Mouse (Mus musculus) lung, embryonic 14.5 days (tissue): ENCODE measurements at regions not wholly inside any gene's neighbourhood (a gene's known extent, or its start where the extent isn't known, plus 50 kb on each side); places are given as distances from the start of the nearest gene placed in this dataset.

Experiments
- ATAC-seq: fragments of 200-750 bp; cut with Nextera tagmentation; 2 replicates; pipeline ENCODE4 v1.8.0; 2017; ENCODE audit warnings: mild to moderate bottlenecking, moderate TSS enrichment, moderate library complexity; ENCODE audit not compliant: insufficient read depth
- DNase-seq: peaks from one replicate; pipeline ENCODE4 v3.0.0-alpha.2; 2015
- H3K27ac ChIP-seq: fragments of 300-500 bp; sonication (generic); 2 replicates; pipeline ENCODE4 v1.5.1; 2014; ENCODE audit warnings: low read depth, mild to moderate bottlenecking, moderate library complexity
- H3K27me3 ChIP-seq: fragments of 300-500 bp; sonication (generic); 2 replicates; pipeline ENCODE4 v1.6.1; 2014; ENCODE audit warnings: low read length, control low read depth; ENCODE audit not compliant: insufficient read depth
- H3K36me3 ChIP-seq: fragments of 300-500 bp; sonication (generic); 2 replicates; pipeline ENCODE4 v1.6.1; 2014; ENCODE audit warnings: control low read depth; ENCODE audit not compliant: insufficient read depth
- H3K4me1 ChIP-seq: fragments of 300-500 bp; sonication (generic); 2 replicates; pipeline ENCODE4 v1.6.1; 2014; ENCODE audit warnings: antibody characterized with exemption, control low read depth; ENCODE audit not compliant: insufficient read depth
- H3K4me2 ChIP-seq: fragments of 300-500 bp; sonication (generic); 2 replicates; pipeline ENCODE4 v1.6.1; 2014; ENCODE audit warnings: mild to moderate bottlenecking
- H3K4me3 ChIP-seq: fragments of 300-500 bp; sonication (generic); 2 replicates; pipeline ENCODE4 v1.5.1; 2014; ENCODE audit warnings: low read depth, low read length
- H3K9ac ChIP-seq: fragments of 300-500 bp; sonication (generic); 2 replicates; pipeline ENCODE4 v1.6.1; 2014
- H3K9me3 ChIP-seq: fragments of 300-500 bp; sonication (generic); 2 replicates; pipeline ENCODE4 v1.6.1; 2016; ENCODE audit warnings: low read depth, low read length, control low read depth
- CTCF ChIP-seq: IDR thresholded peaks from 2 replicates; pipeline ENCODE4 v1.5.1; 2016; ENCODE audit warnings: antibody characterized with exemption, low read depth
- WGBS: fragments of 180-500 bp; shearing (Covaris S2); extraction: QIAGEN DNeasy Blood & Tissue Kit; methylation state at CpG from one replicate; pipeline ENCODE4 v1.1.7; 2014; 5-methylcytosine and 5-hydroxymethylcytosine counted together

DNA sequence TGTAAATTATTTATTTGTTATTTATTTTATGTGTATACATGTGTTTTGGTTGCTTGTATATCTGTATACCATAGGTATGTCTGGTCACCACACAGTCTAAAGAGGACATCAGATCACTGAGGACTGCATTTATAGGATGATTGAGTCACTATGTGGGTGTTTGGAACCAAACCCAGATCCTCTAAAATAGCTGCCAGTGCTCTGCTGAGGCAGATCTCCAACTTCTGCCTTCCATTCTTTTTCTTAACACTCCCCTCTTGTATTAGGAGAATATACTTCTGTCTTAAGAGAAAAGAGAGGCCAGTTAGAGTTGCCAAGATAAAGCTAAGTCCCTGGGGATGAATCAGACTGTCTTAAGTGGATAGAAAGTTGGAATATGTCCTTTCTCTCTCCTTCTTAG, 424.2 kb downstream of the Cntn6 start:
- no peak for TF ChIP-seq CTCF
- Histone ChIP-seq H3K9ac (no peak overlapping the region), H3K36me3 (no peaks in the 10 kb centered on the region), H3K27ac (no peak overlapping the region), H3K9me3 (no peaks in the 10 kb centered on the region), H3K4me3 (no peak overlapping the region), H3K27me3 (no peaks in the 10 kb centered on the region), H3K4me2 (no peak overlapping the region), H3K4me1 (no peaks in the 10 kb centered on the region)
- ATAC-seq (no peak), DNase-seq (no peak)

- H3K4me3 ChIP-seq = no peak overlapping the region
- no peak for ATAC-seq
- WGBS = 83% methylated on average over 1 of the region's 1 CpGs
Observed at GRCm38 (mm10) chr6:104922577-104922976, 430.0 kb downstream of the Cntn6 start.

DNA sequence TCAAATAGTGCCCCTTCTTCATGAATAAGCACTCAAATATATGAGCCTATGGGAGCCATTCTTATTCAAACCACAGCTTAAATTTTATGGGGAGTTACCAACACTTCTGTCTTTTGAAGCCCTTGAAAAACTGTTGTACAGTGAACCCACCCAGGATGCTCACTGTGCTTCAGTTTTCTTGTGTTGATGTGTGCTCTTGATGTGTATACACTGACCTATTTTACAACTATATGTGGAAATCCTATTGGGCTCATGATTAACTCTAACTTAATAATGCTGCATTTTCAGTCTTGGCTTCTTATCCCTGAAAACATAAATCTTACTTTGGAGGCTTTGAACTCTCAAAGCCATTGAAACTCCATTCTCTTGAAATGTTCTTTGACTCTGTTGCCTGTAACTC, 433.5 kb downstream of the Cntn6 start:
- no peak overlapping the region for H3K27ac ChIP-seq
- no peak for ATAC-seq
- no peak for DNase-seq
- H3K4me2 ChIP-seq = no peak overlapping the region
- H3K27me3 ChIP-seq = no peaks in the 10 kb centered on the region
- H3K9ac ChIP-seq = no peak overlapping the region
- H3K4me3 ChIP-seq = no peak overlapping the region
- no peaks in the 10 kb centered on the region for H3K9me3 ChIP-seq
- H3K36me3 ChIP-seq = no peaks in the 10 kb centered on the region
- no peaks in the 10 kb centered on the region for H3K4me1 ChIP-seq
- no peak for TF ChIP-seq CTCF

More at GRCm38 (mm10) chr6:104922577-104922976, 430.0 kb downstream of the Cntn6 start:
- no peak overlapping the region for H3K9ac ChIP-seq
- H3K36me3 ChIP-seq = no peaks in the 10 kb centered on the region
- H3K27ac ChIP-seq = no peak overlapping the region
- no peak for TF ChIP-seq CTCF
- DNase-seq = no peak
- no peaks in the 10 kb centered on the region for H3K4me1 ChIP-seq
- no peaks in the 10 kb centered on the region for H3K9me3 ChIP-seq
- no peaks in the 10 kb centered on the region for H3K27me3 ChIP-seq
- H3K4me2 ChIP-seq = no peak overlapping the region

GRCm38 (mm10) chr6:104930284-104930683, 437.7 kb downstream of the Cntn6 start:
- no peak for ATAC-seq
- Histone ChIP-seq H3K4me1 (no peaks in the 10 kb centered on the region), H3K27ac (no peak overlapping the region), H3K4me2 (no peak overlapping the region), H3K4me3 (no peak overlapping the region), H3K27me3 (no peaks in the 10 kb centered on the region), H3K36me3 (no peaks in the 10 kb centered on the region), H3K9me3 (no peaks in the 10 kb centered on the region), H3K9ac (no peak overlapping the region)
- WGBS = 48% methylated on average over 5 of the region's 5 CpGs
- no peak for DNase-seq
- no peak for TF ChIP-seq CTCF

DNA sequence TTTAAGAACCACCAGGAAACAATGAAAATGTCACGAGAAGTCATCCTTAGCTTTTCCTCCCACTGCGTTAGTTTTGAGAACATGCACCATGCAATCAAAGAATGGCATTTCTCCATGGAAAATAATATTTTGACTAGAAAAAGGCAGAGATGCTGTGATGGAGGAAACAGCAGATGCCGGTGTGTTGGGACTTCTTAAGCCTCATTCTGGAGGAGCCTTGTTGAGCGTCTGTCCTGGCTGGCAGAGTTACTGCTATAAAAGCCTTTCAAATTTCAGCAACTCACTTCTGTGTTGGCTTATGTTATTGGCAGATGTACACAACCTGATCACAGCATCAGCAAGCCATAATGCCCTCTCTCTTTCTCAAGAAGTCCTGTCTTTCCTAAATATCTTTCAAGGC, 439.6 kb downstream of the Cntn6 start:
- ATAC-seq (no peak), DNase-seq (no peak)
- H3K9ac ChIP-seq = no peak overlapping the region
- no peaks in the 10 kb centered on the region for H3K4me1 ChIP-seq
- H3K27ac ChIP-seq = no peak overlapping the region
- H3K9me3 ChIP-seq = no peaks in the 10 kb centered on the region
- 87% methylated on average over 4 of the region's 4 CpGs for WGBS
- no peak overlapping the region for H3K4me3 ChIP-seq
- H3K36me3 ChIP-seq = no peaks in the 10 kb centered on the region
- no peak for TF ChIP-seq CTCF
- H3K4me2 ChIP-seq = no peak overlapping the region
- H3K27me3 ChIP-seq = no peaks in the 10 kb centered on the region

DNA sequence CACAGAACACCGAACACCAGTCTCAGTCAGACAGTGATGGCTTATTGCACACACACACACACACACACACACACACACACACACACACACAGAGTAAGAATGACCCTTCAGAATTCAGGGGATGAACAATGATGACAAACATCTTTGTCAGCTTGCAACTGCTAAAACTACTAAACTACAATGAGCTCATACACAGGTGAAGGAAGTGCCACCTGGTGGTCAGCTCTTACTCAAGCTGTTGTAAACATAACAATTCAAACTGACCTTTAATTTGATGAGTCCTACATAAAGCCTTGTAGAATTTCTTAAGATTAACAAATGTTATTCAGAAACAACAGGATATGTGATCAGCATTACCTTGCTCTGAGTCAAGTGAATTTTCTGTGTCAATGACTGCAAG, 446.5 kb downstream of the Cntn6 start:
- TF ChIP-seq CTCF = no peak
- 90% methylated on average over 1 of the region's 1 CpGs for WGBS
- Histone ChIP-seq H3K4me2 (no peak overlapping the region), H3K9ac (no peak overlapping the region), H3K27me3 (no peaks in the 10 kb centered on the region), H3K9me3 (no peaks in the 10 kb centered on the region), H3K36me3 (no peaks in the 10 kb centered on the region), H3K27ac (no peak overlapping the region), H3K4me3 (no peak overlapping the region), H3K4me1 (no peaks in the 10 kb centered on the region)
- ATAC-seq (no peak), DNase-seq (no peak)

- H3K4me3 ChIP-seq = no peak overlapping the region
- no peaks in the 10 kb centered on the region for H3K36me3 ChIP-seq
- no peak overlapping the region for H3K4me2 ChIP-seq
- no peaks in the 10 kb centered on the region for H3K27me3 ChIP-seq
- DNase-seq = no peak
- H3K9me3 ChIP-seq = no peaks in the 10 kb centered on the region
- H3K9ac ChIP-seq = no peak overlapping the region
- no peak for ATAC-seq
- TF ChIP-seq CTCF = no peak
- no peaks in the 10 kb centered on the region for H3K4me1 ChIP-seq
- no peak overlapping the region for H3K27ac ChIP-seq
Observed at GRCm38 (mm10) chr6:104974517-104974916, 481.9 kb downstream of the Cntn6 start.

- 58% methylated on average over 1 of the region's 1 CpGs for WGBS
- no peak for ATAC-seq
- no peak for DNase-seq
Observed at GRCm38 (mm10) chr6:104984144-104984543, 491.6 kb downstream of the Cntn6 start.

More at GRCm38 (mm10) chr6:104984144-104984543, 491.6 kb downstream of the Cntn6 start:
- no peaks in the 10 kb centered on the region for H3K36me3 ChIP-seq
- no peak overlapping the region for H3K9ac ChIP-seq
- no peak overlapping the region for H3K27ac ChIP-seq
- H3K4me3 ChIP-seq = no peak overlapping the region
- no peaks in the 10 kb centered on the region for H3K9me3 ChIP-seq
- no peak for TF ChIP-seq CTCF
- H3K4me1 ChIP-seq = no peaks in the 10 kb centered on the region
- H3K4me2 ChIP-seq = no peak overlapping the region
- no peaks in the 10 kb centered on the region for H3K27me3 ChIP-seq
